Mouse (Mus musculus) urinary bladder, postnatal 25 days (tissue): ENCODE measurements around the gene Homer1.

Source experiments
- DNase-seq: peaks from one replicate; pipeline ENCODE4 v3.0.0; 2022; ENCODE audit warnings: low spot score

The Homer1 gene

GRCm38 (mm10) chr13:93401947-93402346 lies 102.5 kb downstream of the Homer1 start:
- DNase-seq: no peak

- no peak for DNase-seq
Measured at GRCm38 (mm10) chr13:93406855-93407254, 107.4 kb downstream of the Homer1 start.

GRCm38 (mm10) chr13:93410343-93410742 lies 110.9 kb downstream of the Homer1 start:
- no peak for DNase-seq

GRCm38 (mm10) chr13:93415055-93415454 lies 115.6 kb downstream of the Homer1 start:
- no peak for DNase-seq

GRCm38 (mm10) chr13:93418292-93418691 lies 118.9 kb downstream of the Homer1 start:
- DNase-seq: no peak

- no peak for DNase-seq
Measured at GRCm38 (mm10) chr13:93419779-93420178, 120.3 kb downstream of the Homer1 start.

- DNase-seq: no peak
Measured at GRCm38 (mm10) chr13:93423224-93423623, 123.8 kb downstream of the Homer1 start.

GRCm38 (mm10) chr13:93427920-93428876 lies 128.8 kb downstream of the Homer1 start:
- DNase-seq: no peak

GRCm38 (mm10) chr13:93429205-93429604 lies 129.8 kb downstream of the Homer1 start:
- no peak for DNase-seq

GRCm38 (mm10) chr13:93440167-93440566 lies 140.7 kb downstream of the Homer1 start:
- no peak for DNase-seq

GRCm38 (mm10) chr13:93453275-93453674 lies 153.8 kb downstream of the Homer1 start:
- no peak for DNase-seq
